Mouse (Mus musculus): Measurements from ENCODE around the gene Ooep. TPM values are rescaled to one million over a fixed set of nuclear protein-coding genes. Genes with fewer than 3 reads are reported as not detected.
"Not testable (repeated sequence)": the region's sequence is repeated elsewhere in the genome, so short reads cannot be mapped to it uniquely, and the experiment has no call there.

The Ooep gene
- total and polyA plus RNA-seq, 3 experiments, result not detected

GRCm38 (mm10) chr9:78369349-78369748, 9.2 kb downstream of the Ooep start:
- Histone ChIP-seq H3K4me2 (ENCODE audit: insufficient read depth, low read depth, poor library complexity, severe bottlenecking) (no peak overlapping the region), H3K4me3 (replicated peaks in 1 of 3; ENCODE audit: low read depth in 2 of 3, low read length in 2 of 3, poor library complexity in 1 of 3) (no peak overlapping the region), H3K4me1 (ENCODE audit: control insufficient read depth in 1 of 2, insufficient read depth in 2 of 2) (no peaks in the 10 kb centered on the region), H3K79me2 (replicated peaks; ENCODE audit: control insufficient read depth, extremely low read depth, insufficient read depth, poor library complexity, severe bottlenecking) (no peaks in the 10 kb centered on the region), H3K27ac (ENCODE audit: insufficient read depth, low read depth) (no peak overlapping the region), H3K27me3 (replicated peaks) (peaks cover 33% of the 10 kb centered on the region), H3K9me3 (replicated peaks; ENCODE audit: low read length) (no peaks in the 10 kb centered on the region), H3K36me3 (replicated peaks in 1 of 2; ENCODE audit: control insufficient read depth in 1 of 2, insufficient read depth in 1 of 2, low read length in 1 of 2) (no peaks in the 10 kb centered on the region), H3K9ac (ENCODE audit: insufficient read depth, low read depth) (no peak overlapping the region)
- in situ Hi-C loops (cut with MboI; ENCODE audit: low pct_ligation_motif_present, low pct_unique_long_range_greater_than_20kb, low sequenced_read_pairs) (loop anchor here (10.0 kb wide), 1 partner anchor 165 kb away; no protein-coding TSS in a partner anchor), dilution Hi-C loops (cut with MboI; ENCODE audit: extremely low pct_ligation_motif_present, extremely low pct_unique_long_range_greater_than_20kb, low sequenced_read_pairs) (no loop called here)
- TF ChIP-seq BHLHE40 (IDR thresholded peaks at IDR 0.05; ENCODE audit: low read depth, low read length), result no peak
- TF ChIP-seq USF1 (IDR thresholded peaks at IDR 0.05; ENCODE audit: low read depth, low read length), result no peak
- no peak for TF ChIP-seq RCOR1 (conservative IDR thresholded peaks at IDR 0.05; ENCODE audit: low read depth, low read length)
- no peak for TF ChIP-seq POLR2AphosphoS2 (IDR thresholded peaks at IDR 0.05; ENCODE audit: low read depth, low read length)
- no peak for TF ChIP-seq ELF1 (IDR thresholded peaks at IDR 0.05; ENCODE audit: low read depth, low read length)
- TF ChIP-seq MAX (IDR thresholded peaks at IDR 0.05; ENCODE audit: low read length), result no peak
- no peak for TF ChIP-seq USF2 (conservative IDR thresholded peaks at IDR 0.05; ENCODE audit: low read depth, low read length)
- TF ChIP-seq ZC3H11A (IDR thresholded peaks at IDR 0.05; ENCODE audit: low read depth, low read length), result no peak
- TF ChIP-seq NRF1 (IDR thresholded peaks at IDR 0.05; ENCODE audit: low read depth, low read length), result no peak
- no peak for TF ChIP-seq ZMIZ1 (IDR thresholded peaks at IDR 0.05; ENCODE audit: low read depth, low read length)
- no peak for TF ChIP-seq RAD21 (IDR thresholded peaks at IDR 0.05; ENCODE audit: low read depth, low read length)
- TF ChIP-seq MYC (IDR thresholded peaks at IDR 0.05; ENCODE audit: low read depth, low read length), result no peak
- no peak for TF ChIP-seq POLR2A (IDR thresholded peaks at IDR 0.05; ENCODE audit: low read depth, low read length)
- no peak for TF ChIP-seq TBP (conservative IDR thresholded peaks at IDR 0.05; ENCODE audit: low read depth, low read length)
- DNase-seq (ENCODE audit: extremely low read depth), result no peak

GRCm38 (mm10) chr9:78368671-78369293, 9.7 kb downstream of the Ooep start:
- in situ Hi-C loops (cut with MboI; ENCODE audit: low pct_ligation_motif_present, low pct_unique_long_range_greater_than_20kb, low sequenced_read_pairs), result loop anchor here (10.0 kb wide), 1 partner anchor 166 kb away; no protein-coding TSS in a partner anchor
- TF ChIP-seq RCOR1 (conservative IDR thresholded peaks at IDR 0.05; ENCODE audit: low read depth, low read length), result no peak
- TF ChIP-seq MAZ (IDR thresholded peaks at IDR 0.05; ENCODE audit: low read depth, low read length), result no peak
- H3K4me1 ChIP-seq (ENCODE audit: control insufficient read depth in 1 of 2, insufficient read depth in 2 of 2), result no peaks in the 10 kb centered on the region
- H3K36me3 ChIP-seq (replicated peaks in 1 of 2; ENCODE audit: control insufficient read depth in 1 of 2, insufficient read depth in 1 of 2, low read length in 1 of 2), result no peaks in the 10 kb centered on the region
- no peak overlapping the region for H3K9ac ChIP-seq (ENCODE audit: insufficient read depth, low read depth)
- H3K79me2 ChIP-seq (replicated peaks; ENCODE audit: control insufficient read depth, extremely low read depth, insufficient read depth, poor library complexity, severe bottlenecking), result no peaks in the 10 kb centered on the region
- peaks cover 29% of the 10 kb centered on the region for H3K27me3 ChIP-seq (replicated peaks)
- no peak for DNase-seq (ENCODE audit: extremely low read depth)
- H3K27ac ChIP-seq (ENCODE audit: insufficient read depth, low read depth), result no peak overlapping the region
- dilution Hi-C loops (cut with MboI; ENCODE audit: extremely low pct_ligation_motif_present, extremely low pct_unique_long_range_greater_than_20kb, low sequenced_read_pairs), result no loop called here
- no peak overlapping the region for H3K4me3 ChIP-seq (replicated peaks in 1 of 3; ENCODE audit: low read depth in 2 of 3, low read length in 2 of 3, poor library complexity in 1 of 3)
- H3K4me2 ChIP-seq (ENCODE audit: insufficient read depth, low read depth, poor library complexity, severe bottlenecking), result no peak overlapping the region
- no peaks in the 10 kb centered on the region for H3K9me3 ChIP-seq (replicated peaks; ENCODE audit: low read length)

GRCm38 (mm10) chr9:78367959-78368358, 10.6 kb downstream of the Ooep start, which contains the start of gene Dppa5a:
Dppa5a (minus strand) TSS chr9:78368177.
- H3K36me3 ChIP-seq (replicated peaks in 1 of 2; ENCODE audit: control insufficient read depth in 1 of 2, insufficient read depth in 1 of 2, low read length in 1 of 2); H3K4me2 ChIP-seq (ENCODE audit: insufficient read depth, low read depth, poor library complexity, severe bottlenecking); H3K79me2 ChIP-seq (replicated peaks; ENCODE audit: control insufficient read depth, extremely low read depth, insufficient read depth, poor library complexity, severe bottlenecking); H3K4me3 ChIP-seq (replicated peaks in 1 of 3; ENCODE audit: low read depth in 2 of 3, low read length in 2 of 3, poor library complexity in 1 of 3); H3K9me3 ChIP-seq (replicated peaks; ENCODE audit: low read length); dilution Hi-C loops (cut with MboI; ENCODE audit: extremely low pct_ligation_motif_present, extremely low pct_unique_long_range_greater_than_20kb, low sequenced_read_pairs); H3K9ac ChIP-seq (ENCODE audit: insufficient read depth, low read depth); DNase-seq (ENCODE audit: extremely low read depth); H3K27ac ChIP-seq (ENCODE audit: insufficient read depth, low read depth); H3K4me1 ChIP-seq (ENCODE audit: control insufficient read depth in 1 of 2, insufficient read depth in 2 of 2): not testable (repeated sequence)
- in situ Hi-C loops (cut with MboI; ENCODE audit: low pct_ligation_motif_present, low pct_unique_long_range_greater_than_20kb, low sequenced_read_pairs), result loop anchor here (10.0 kb wide), 1 partner anchor 167 kb away; no protein-coding TSS in a partner anchor
- H3K27me3 ChIP-seq (replicated peaks), result peaks cover 29% of the 10 kb centered on the region

Data from CH12.LX (cell line).